Mouse (Mus musculus): ENCODE data around the gene Tldc1.

Tldc1 gene

GRCm38 (mm10) chr8:119724596-119724995 lies 53.6 kb downstream of the Tldc1 start:
- DNase-seq (ENCODE audit: low spot score in 2 of 2): no peak

DNA sequence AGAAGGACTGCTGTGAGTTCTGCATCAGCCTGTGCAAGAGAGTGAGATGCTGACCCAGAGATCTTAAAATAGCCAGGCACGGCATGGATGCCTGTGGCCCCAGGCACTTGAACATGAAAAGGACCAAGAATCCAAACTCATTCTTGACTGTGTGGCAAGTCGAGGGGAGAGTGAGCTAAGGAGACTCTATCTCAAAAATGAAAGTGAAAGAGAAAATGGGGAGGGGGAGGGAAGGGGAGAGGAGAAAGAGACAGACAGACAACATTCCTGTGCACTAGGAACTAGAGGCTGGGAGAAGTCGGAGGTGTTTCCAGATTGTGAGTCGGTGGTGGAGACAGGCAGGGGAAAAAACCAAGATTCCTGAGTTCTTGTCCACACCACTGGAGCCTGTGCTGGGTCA lies 54.5 kb downstream of the Tldc1 start:
- no peak for DNase-seq (ENCODE audit: low spot score in 2 of 2)

DNA sequence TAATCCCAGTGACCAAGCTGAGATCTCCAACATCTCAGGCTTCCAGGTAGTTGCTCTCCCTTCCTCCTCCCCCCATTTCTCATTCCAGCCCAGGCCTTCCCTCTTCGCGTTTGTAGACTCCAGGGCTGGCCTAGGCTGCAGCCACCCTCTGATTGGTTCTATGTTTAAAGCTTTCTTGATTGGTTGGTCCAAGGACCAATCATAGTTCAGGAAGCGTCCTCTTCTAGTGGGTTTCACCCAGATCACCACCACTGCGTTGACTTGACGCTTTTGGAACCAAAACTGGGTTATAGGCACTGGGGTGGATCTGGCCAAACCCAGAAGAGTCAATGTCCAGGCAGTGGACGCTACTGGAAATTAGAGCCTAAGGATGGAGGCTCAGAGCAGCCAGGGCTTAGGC lies 55.9 kb downstream of the Tldc1 start:
- no peak for DNase-seq (ENCODE audit: low spot score in 2 of 2)

GRCm38 (mm10) chr8:119719011-119719501 lies 59.2 kb downstream of the Tldc1 start:
- DNase-seq (ENCODE audit: low spot score in 2 of 2): no peak

- DNase-seq (ENCODE audit: low spot score in 2 of 2): peak in 1 of 2 experiments; percentile 31
Observed at GRCm38 (mm10) chr8:119717765-119718164, 60.5 kb downstream of the Tldc1 start.

GRCm38 (mm10) chr8:119716730-119717299 lies 61.4 kb downstream of the Tldc1 start:
- DNase-seq (ENCODE audit: low spot score in 2 of 2): no peak

DNA sequence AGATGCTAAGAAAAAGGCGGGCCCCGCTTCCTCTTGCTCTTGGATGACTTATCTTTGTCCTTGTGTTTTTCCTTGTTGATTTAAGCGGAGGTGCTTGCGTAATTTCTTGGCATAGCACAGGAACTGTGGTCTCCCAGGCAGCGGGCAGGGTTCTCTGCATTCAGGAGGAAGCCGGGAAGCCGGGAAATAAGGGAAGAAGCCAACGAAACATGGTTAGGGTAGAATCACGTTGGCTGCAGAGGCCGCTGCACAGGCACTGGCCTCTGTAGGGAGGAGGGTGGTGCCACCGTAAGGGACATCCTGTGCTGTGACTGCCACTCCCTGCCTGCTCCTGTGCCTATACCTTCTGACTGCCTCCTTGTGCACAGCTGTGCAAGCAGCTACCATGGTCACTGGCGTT lies 63.0 kb downstream of the Tldc1 start:
- DNase-seq (ENCODE audit: low spot score in 2 of 2): no peak

DNA sequence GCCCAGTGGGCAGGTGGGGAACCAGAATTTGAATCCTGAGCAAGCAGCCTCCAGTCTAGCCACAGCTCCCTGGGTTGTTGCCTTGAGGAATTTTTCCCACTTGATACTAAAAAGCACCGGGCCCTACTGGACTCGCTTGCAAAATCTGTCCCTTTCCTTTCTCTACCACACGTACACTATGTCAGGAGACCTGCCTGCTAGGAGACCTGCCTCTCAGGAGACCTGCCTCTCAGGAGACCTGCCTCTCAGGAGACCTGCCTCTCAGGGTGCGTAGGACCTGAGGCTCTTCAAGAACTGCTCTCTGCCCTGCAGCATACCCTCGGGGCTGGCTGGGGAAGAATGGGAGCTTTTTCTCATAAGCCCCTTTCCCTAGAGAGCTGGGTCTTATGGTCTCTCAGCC lies 64.8 kb downstream of the Tldc1 start:
- no peak for DNase-seq (ENCODE audit: low spot score in 2 of 2)

GRCm38 (mm10) chr8:119712226-119712625 lies 66.0 kb downstream of the Tldc1 start:
- no peak for DNase-seq (ENCODE audit: low spot score in 2 of 2)
